Mouse (Mus musculus): ENCODE measurements at regions not wholly inside any gene's neighbourhood (a gene's known extent, or its start where the extent isn't known, plus 50 kb on each side); places are given as distances from the start of the nearest gene placed in this dataset.
A peak's percentile ranks its signal among the peaks of the same experiment; 100 is the strongest.
"Not testable (repeated sequence)": the region's sequence is repeated elsewhere in the genome, so short reads cannot be mapped to it uniquely, and the experiment has no call there.

GRCm38 (mm10) chr2:99470856-99471465 lies 803.9 kb upstream of the Gm10800 start:
- Histone ChIP-seq H3K9me3 (replicated peaks; ENCODE audit: control insufficient read depth, low read length) (no peaks in the 10 kb centered on the region), H3K4me1 (ENCODE audit: control insufficient read depth, insufficient read depth, low read length) (no peaks in the 10 kb centered on the region), H3K4me2 (ENCODE audit: low read length) (no peak overlapping the region), H3K4me3 (ENCODE audit: low read depth, low read length) (no peak overlapping the region), H3K27ac (ENCODE audit: low read depth, low read length) (no peak overlapping the region), H3K9ac (ENCODE audit: low read length) (no peak overlapping the region), H3K27me3 (replicated peaks; ENCODE audit: control insufficient read depth, insufficient read depth, low read length) (no peaks in the 10 kb centered on the region), H3K36me3 (ENCODE audit: control insufficient read depth, insufficient read depth, low read length) (no peaks in the 10 kb centered on the region)
- ATAC-seq (peak; percentile 78; the same call in 1 of the 2 replicates), DNase-seq (ENCODE audit: low spot score) (peak; percentile 74)
- 65% methylated on average over 2 of the region's 2 CpGs for WGBS

GRCm38 (mm10) chr2:99431254-99431653 lies 764.2 kb upstream of the Gm10800 start:
- Histone ChIP-seq H3K4me1 (ENCODE audit: control insufficient read depth, insufficient read depth, low read length) (no peaks in the 10 kb centered on the region), H3K36me3 (ENCODE audit: control insufficient read depth, insufficient read depth, low read length) (no peaks in the 10 kb centered on the region), H3K9ac (ENCODE audit: low read length) (no peak overlapping the region), H3K27me3 (replicated peaks; ENCODE audit: control insufficient read depth, insufficient read depth, low read length) (no peaks in the 10 kb centered on the region), H3K27ac (ENCODE audit: low read depth, low read length) (no peak overlapping the region), H3K4me3 (ENCODE audit: low read depth, low read length) (no peak overlapping the region), H3K9me3 (replicated peaks; ENCODE audit: control insufficient read depth, low read length) (no peaks in the 10 kb centered on the region), H3K4me2 (ENCODE audit: low read length) (no peak overlapping the region)
- DNase-seq (ENCODE audit: low spot score) (no peak), ATAC-seq (no peak)

GRCm38 (mm10) chr2:99430511-99430910 lies 763.4 kb upstream of the Gm10800 start:
- H3K9me3 ChIP-seq (replicated peaks; ENCODE audit: control insufficient read depth, low read length), result no peaks in the 10 kb centered on the region
- no peak for ATAC-seq
- H3K27me3 ChIP-seq (replicated peaks; ENCODE audit: control insufficient read depth, insufficient read depth, low read length), result no peaks in the 10 kb centered on the region
- H3K4me2 ChIP-seq (ENCODE audit: low read length), result no peak overlapping the region
- no peaks in the 10 kb centered on the region for H3K36me3 ChIP-seq (ENCODE audit: control insufficient read depth, insufficient read depth, low read length)
- no peaks in the 10 kb centered on the region for H3K4me1 ChIP-seq (ENCODE audit: control insufficient read depth, insufficient read depth, low read length)
- DNase-seq (ENCODE audit: low spot score), result no peak
- WGBS, result 85% methylated on average over 2 of the region's 2 CpGs
- no peak overlapping the region for H3K4me3 ChIP-seq (ENCODE audit: low read depth, low read length)
- no peak overlapping the region for H3K27ac ChIP-seq (ENCODE audit: low read depth, low read length)
- H3K9ac ChIP-seq (ENCODE audit: low read length), result no peak overlapping the region

- Histone ChIP-seq H3K4me3 (ENCODE audit: low read depth, low read length) (no peak overlapping the region), H3K36me3 (ENCODE audit: control insufficient read depth, insufficient read depth, low read length) (no peaks in the 10 kb centered on the region), H3K9me3 (replicated peaks; ENCODE audit: control insufficient read depth, low read length) (no peaks in the 10 kb centered on the region), H3K27ac (ENCODE audit: low read depth, low read length) (no peak overlapping the region), H3K27me3 (replicated peaks; ENCODE audit: control insufficient read depth, insufficient read depth, low read length) (no peaks in the 10 kb centered on the region), H3K9ac (ENCODE audit: low read length) (no peak overlapping the region), H3K4me2 (ENCODE audit: low read length) (no peak overlapping the region), H3K4me1 (ENCODE audit: control insufficient read depth, insufficient read depth, low read length) (no peaks in the 10 kb centered on the region)
- DNase-seq (ENCODE audit: low spot score), result no peak
- no peak for ATAC-seq
Measured at GRCm38 (mm10) chr2:99421622-99422021, 754.5 kb upstream of the Gm10800 start.

GRCm38 (mm10) chr2:99409483-99409882 lies 742.4 kb upstream of the Gm10800 start:
- ATAC-seq (no peak), DNase-seq (ENCODE audit: low spot score) (peak; percentile 29)
- H3K27me3 ChIP-seq (replicated peaks; ENCODE audit: control insufficient read depth, insufficient read depth, low read length), result no peaks in the 10 kb centered on the region
- H3K4me2 ChIP-seq (ENCODE audit: low read length), result no peak overlapping the region
- no peak overlapping the region for H3K27ac ChIP-seq (ENCODE audit: low read depth, low read length)
- H3K4me1 ChIP-seq (ENCODE audit: control insufficient read depth, insufficient read depth, low read length), result no peaks in the 10 kb centered on the region
- 27% methylated on average over 1 of the region's 1 CpGs for WGBS
- H3K4me3 ChIP-seq (ENCODE audit: low read depth, low read length), result no peak overlapping the region
- H3K9ac ChIP-seq (ENCODE audit: low read length), result no peak overlapping the region
- no peaks in the 10 kb centered on the region for H3K9me3 ChIP-seq (replicated peaks; ENCODE audit: control insufficient read depth, low read length)
- no peaks in the 10 kb centered on the region for H3K36me3 ChIP-seq (ENCODE audit: control insufficient read depth, insufficient read depth, low read length)

- H3K9ac ChIP-seq (ENCODE audit: low read length), result no peak overlapping the region
- peak; percentile 49 for DNase-seq (ENCODE audit: low spot score)
- H3K4me3 ChIP-seq (ENCODE audit: low read depth, low read length), result no peak overlapping the region
- H3K36me3 ChIP-seq (ENCODE audit: control insufficient read depth, insufficient read depth, low read length), result no peaks in the 10 kb centered on the region
- peak; percentile 60; the same call in 1 of the 2 replicates for ATAC-seq
- H3K9me3 ChIP-seq (replicated peaks; ENCODE audit: control insufficient read depth, low read length), result no peaks in the 10 kb centered on the region
- no peak overlapping the region for H3K4me2 ChIP-seq (ENCODE audit: low read length)
- H3K4me1 ChIP-seq (ENCODE audit: control insufficient read depth, insufficient read depth, low read length), result no peaks in the 10 kb centered on the region
- H3K27me3 ChIP-seq (replicated peaks; ENCODE audit: control insufficient read depth, insufficient read depth, low read length), result no peaks in the 10 kb centered on the region
- H3K27ac ChIP-seq (ENCODE audit: low read depth, low read length), result no peak overlapping the region
Measured at GRCm38 (mm10) chr2:99379746-99380145, 712.6 kb upstream of the Gm10800 start.

- not testable (repeated sequence) for H3K4me1 ChIP-seq (ENCODE audit: control insufficient read depth, insufficient read depth, low read length); H3K4me3 ChIP-seq (ENCODE audit: low read depth, low read length); H3K9me3 ChIP-seq (replicated peaks; ENCODE audit: control insufficient read depth, low read length); H3K4me2 ChIP-seq (ENCODE audit: low read length); H3K27me3 ChIP-seq (replicated peaks; ENCODE audit: control insufficient read depth, insufficient read depth, low read length); H3K9ac ChIP-seq (ENCODE audit: low read length); H3K36me3 ChIP-seq (ENCODE audit: control insufficient read depth, insufficient read depth, low read length); ATAC-seq; H3K27ac ChIP-seq (ENCODE audit: low read depth, low read length)
- DNase-seq (ENCODE audit: low spot score), result peak; percentile 17
- WGBS, result 82% methylated on average over 3 of the region's 3 CpGs
Measured at GRCm38 (mm10) chr2:99363651-99364050, 696.5 kb upstream of the Gm10800 start.

- Histone ChIP-seq H3K4me2 (ENCODE audit: low read length) (no peak overlapping the region), H3K27me3 (replicated peaks; ENCODE audit: control insufficient read depth, insufficient read depth, low read length) (no peaks in the 10 kb centered on the region), H3K4me3 (ENCODE audit: low read depth, low read length) (no peak overlapping the region), H3K36me3 (ENCODE audit: control insufficient read depth, insufficient read depth, low read length) (no peaks in the 10 kb centered on the region), H3K9ac (ENCODE audit: low read length) (no peak overlapping the region), H3K27ac (ENCODE audit: low read depth, low read length) (no peak overlapping the region), H3K9me3 (replicated peaks; ENCODE audit: control insufficient read depth, low read length) (no peaks in the 10 kb centered on the region), H3K4me1 (ENCODE audit: control insufficient read depth, insufficient read depth, low read length) (no peaks in the 10 kb centered on the region)
- no peak for ATAC-seq
- WGBS, result 80% methylated on average over 3 of the region's 3 CpGs
- DNase-seq (ENCODE audit: low spot score), result peak; percentile 5
Measured at GRCm38 (mm10) chr2:99329166-99329565, 662.1 kb upstream of the Gm10800 start.

All from forebrain, embryonic 14.5 days (tissue).